Mouse (Mus musculus) left cerebral cortex, adult 2 months (tissue): ENCODE data around the gene Cplane1. TPM values are rescaled to one million over a fixed set of nuclear protein-coding genes. Genes with fewer than 3 reads are reported as not detected.

Experiments used
- DNase-seq, 2 experiments: peaks; one replicate each; pipeline ENCODE4 v3.0.0; 2021 to 2022; ENCODE audit warnings: low spot score in 2 of 2, mixed read lengths in 1 of 2; ENCODE audit errors: extremely low spot score in 1 of 2
- H3K27ac ChIP-seq: fragments of 200-600 bp; 2 replicates; pipeline ENCODE4 v1.8.1; 2022
- H3K4me3 ChIP-seq: fragments of 200-600 bp; 2 replicates; pipeline ENCODE4 v1.8.1; 2022
- CTCF ChIP-seq: fragments of 200-600 bp; IDR thresholded peaks from 2 replicates; pipeline ENCODE4 v1.8.1; 2022; ENCODE audit warnings: antibody characterized with exemption, mild to moderate bottlenecking, moderate library complexity
- intact Hi-C: fragments of 180-260 bp; cut with DNase I; formaldehyde crosslinking; loops from one replicate; pipeline ENCODE4 v1.15.1; 2025
- total RNA-seq, 2 experiments: library from RNA; stranded (reverse); gene quantifications; 2 replicates each; pipeline ENCODE4 v1.2.3; 2021

The Cplane1 gene
- total RNA-seq, 2 experiments from 2014 or later, result 33.4 to 37.0 TPM

- DNase-seq, result no peak
- TF ChIP-seq CTCF, result no peak
- Histone ChIP-seq H3K27ac (no peak overlapping the region), H3K4me3 (no peak overlapping the region)
- intact Hi-C loops, result no loop called here
Measured at GRCm38 (mm10) chr15:8317381-8317780, 148.5 kb downstream of the Cplane1 start.

- DNase-seq, result no peak
- intact Hi-C loops, result no loop called here
- Histone ChIP-seq H3K27ac (no peak overlapping the region), H3K4me3 (no peak overlapping the region)
- no peak for TF ChIP-seq CTCF
Measured at GRCm38 (mm10) chr15:8319191-8319590, 150.3 kb downstream of the Cplane1 start.

Other genes with a start within 250 kb of the Cplane1 start
- gene Wdr70, start 69.9 kb upstream of the Cplane1 start, total RNA-seq, result 10 to 100 TPM; 33.0 to 33.2 TPM
- 10 to 100 TPM; 19.6 to 20.0 TPM for gene Nup155, start 59.8 kb upstream of the Cplane1 start, total RNA-seq